Mouse (Mus musculus): ENCODE measurements around the gene Txndc16. TPM values are rescaled to one million over a fixed set of nuclear protein-coding genes. Genes with fewer than 3 reads are reported as not detected.

Txndc16 gene
- 43.1 and 43.5 TPM in 2 replicates for polyA plus RNA-seq (2012; rRNA removed)

GRCm38 (mm10) chr14:45220090-45220956 is at the start of gene Txndc16:
TSS of gene Txndc16 (minus strand) at chr14:45220328.
- peak; percentile 67 to 82 for DNase-seq (ENCODE audit: extremely low spot score in 1 of 2, low spot score in 1 of 2)

- DNase-seq (ENCODE audit: extremely low spot score in 1 of 2, low spot score in 1 of 2): no peak
These were observed 43.9 kb upstream of the Txndc16 start for GRCm38 (mm10) chr14:45263831-45264592.

- DNase-seq (ENCODE audit: extremely low spot score in 1 of 2, low spot score in 1 of 2): no peak
These were observed 31.5 kb upstream of the Txndc16 start for GRCm38 (mm10) chr14:45251548-45252076.

- DNase-seq (ENCODE audit: extremely low spot score in 1 of 2, low spot score in 1 of 2): no peak
These were observed 21.5 kb upstream of the Txndc16 start for GRCm38 (mm10) chr14:45241613-45242012.

DNA sequence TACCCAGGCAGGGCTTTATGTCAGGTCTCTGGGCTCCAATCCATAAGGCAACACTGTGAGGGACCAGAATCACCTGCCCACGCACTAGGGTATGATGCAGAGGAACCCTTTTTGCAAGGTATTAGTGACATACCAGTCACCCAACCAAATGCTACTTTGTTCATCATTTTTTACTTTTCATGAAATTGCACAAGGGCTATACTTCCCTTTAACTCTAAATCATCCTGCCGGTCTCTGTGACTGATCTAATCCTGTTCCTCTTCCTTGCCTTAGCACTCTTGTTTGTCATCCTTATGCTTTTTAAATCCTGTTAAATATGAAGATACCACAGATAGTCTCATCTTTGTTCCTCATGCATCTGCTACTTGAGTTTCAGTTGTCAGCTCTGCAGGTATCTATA is 18.9 kb upstream of the Txndc16 start:
- no peak for DNase-seq (ENCODE audit: extremely low spot score in 1 of 2, low spot score in 1 of 2)

DNA sequence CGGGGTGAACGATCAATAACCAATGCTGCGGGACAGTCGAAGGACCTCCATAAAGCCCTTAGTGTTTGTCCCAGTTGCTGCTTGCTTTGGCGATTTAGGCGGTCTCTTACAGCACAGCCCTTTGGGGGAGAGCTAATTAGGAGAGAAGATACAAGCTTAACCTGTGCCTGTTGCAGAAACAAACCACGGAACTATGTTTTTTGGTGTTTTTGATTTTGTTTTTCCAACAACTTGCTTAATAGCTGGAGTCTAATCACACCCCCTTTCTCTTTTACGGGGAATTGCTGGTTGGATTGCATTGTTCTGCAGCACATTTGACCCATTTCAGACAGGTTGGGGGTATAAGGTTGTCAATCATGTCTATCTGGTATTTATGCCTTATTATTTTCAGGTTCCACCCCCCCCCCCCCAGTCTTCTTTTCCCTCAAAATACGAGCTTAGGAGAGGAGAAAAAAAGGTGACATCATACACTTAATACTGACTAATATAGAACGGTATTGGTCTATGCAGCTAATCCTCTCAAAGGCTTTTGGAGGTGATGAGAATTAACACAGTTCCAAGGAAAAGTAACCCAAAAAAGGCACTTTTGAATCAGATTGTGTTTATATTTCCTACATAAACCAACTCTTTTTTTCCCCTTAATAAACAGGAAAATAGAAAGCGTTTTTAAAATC is 966 bp upstream of the Txndc16 start:
- no peak for DNase-seq (ENCODE audit: extremely low spot score in 1 of 2, low spot score in 1 of 2)

DNA sequence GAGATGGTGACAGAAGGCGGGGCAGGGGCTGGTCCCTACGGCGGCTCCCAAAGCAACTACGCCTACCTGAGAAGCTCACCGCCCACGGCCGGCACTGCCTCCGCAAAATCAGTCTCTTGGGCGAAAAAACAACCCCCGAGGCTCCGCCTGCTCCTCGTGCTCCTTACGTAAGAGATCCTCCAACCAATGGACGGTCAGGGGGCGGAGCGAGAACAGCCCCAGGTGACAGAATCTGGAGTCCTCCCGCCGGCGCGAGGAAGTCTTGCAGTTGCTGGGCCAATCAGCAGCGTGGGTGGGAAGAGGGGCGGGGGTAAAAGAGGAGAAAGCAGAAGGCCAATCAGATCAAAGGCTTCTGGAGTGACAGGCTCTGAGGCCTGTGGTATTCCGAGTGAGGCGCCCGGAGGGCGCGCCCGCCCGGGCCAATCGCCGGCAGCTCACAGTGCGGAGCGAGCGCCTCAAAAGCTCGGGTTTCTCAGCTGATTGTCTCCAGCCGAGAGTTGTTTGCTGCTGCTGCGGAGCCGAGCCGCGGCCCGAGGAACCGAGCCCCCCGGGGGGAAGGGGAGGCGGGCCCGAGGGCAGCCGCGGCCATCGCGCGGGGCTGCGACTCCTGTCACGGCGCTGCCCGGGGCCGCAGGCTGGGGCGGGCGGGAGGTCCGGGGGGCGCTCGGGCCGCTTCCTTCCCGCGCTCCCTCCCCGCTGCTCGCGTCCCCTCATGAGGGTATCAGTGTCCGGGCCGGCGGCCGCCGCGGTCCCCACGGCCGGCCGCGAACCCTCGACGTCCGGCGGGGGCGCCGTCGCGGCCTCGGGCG is 643 bp downstream of the Txndc16 start, which contains the start of gene Gpr137c:
TSS of gene Gpr137c (plus strand) at position 437 of the 809 bp plus-strand sequence.
- DNase-seq (ENCODE audit: extremely low spot score in 1 of 2, low spot score in 1 of 2): peak; percentile 99

DNA sequence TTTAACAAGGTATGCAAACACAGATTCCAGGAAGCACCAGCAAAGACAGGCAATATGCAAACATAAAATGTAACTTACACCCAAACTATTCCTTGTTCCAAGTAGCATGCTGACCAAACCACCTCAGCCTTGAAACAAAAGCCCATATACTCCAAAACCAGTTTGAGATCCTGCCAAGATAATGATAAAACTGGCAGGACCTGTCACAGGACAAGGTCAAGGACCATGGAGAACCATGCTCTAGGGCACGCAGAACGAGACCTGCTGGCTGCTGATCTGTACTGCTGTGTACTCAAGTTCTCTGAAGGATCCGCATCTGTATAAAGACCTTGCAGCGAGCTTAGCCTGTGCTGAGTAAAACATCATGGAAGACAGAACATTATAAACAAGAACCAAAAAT is 2.4 kb downstream of the Txndc16 start:
- no peak for DNase-seq (ENCODE audit: extremely low spot score in 1 of 2, low spot score in 1 of 2)

- no peak for DNase-seq (ENCODE audit: extremely low spot score in 1 of 2, low spot score in 1 of 2)
These were observed 3.3 kb downstream of the Txndc16 start for GRCm38 (mm10) chr14:45216711-45217340.

- no peak for DNase-seq (ENCODE audit: extremely low spot score in 1 of 2, low spot score in 1 of 2)
These were observed 8.7 kb downstream of the Txndc16 start for GRCm38 (mm10) chr14:45211431-45211830.

DNA sequence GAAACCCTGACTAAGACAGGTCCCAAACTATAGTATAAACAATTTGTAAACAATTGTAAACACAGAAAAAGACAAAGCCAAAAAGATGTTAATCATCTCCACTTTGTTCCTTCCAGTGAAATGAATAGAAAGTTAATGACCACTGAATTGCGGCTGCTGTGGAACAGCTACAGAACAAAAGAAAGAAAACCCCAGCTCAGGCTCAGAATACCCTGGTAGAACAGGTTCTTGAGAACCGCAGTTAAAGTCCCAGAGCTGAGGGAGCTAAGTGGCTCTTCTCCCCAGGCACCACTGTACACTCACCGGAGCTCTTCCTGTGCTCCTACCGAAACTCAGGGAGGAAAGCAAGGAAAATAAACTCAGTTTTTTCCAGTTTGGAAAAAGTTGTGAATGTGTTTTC is 9.4 kb downstream of the Txndc16 start:
- DNase-seq (ENCODE audit: extremely low spot score in 1 of 2, low spot score in 1 of 2): no peak

GRCm38 (mm10) chr14:45200607-45201006 is 19.5 kb downstream of the Txndc16 start:
- DNase-seq (ENCODE audit: extremely low spot score in 1 of 2, low spot score in 1 of 2): no peak

DNA sequence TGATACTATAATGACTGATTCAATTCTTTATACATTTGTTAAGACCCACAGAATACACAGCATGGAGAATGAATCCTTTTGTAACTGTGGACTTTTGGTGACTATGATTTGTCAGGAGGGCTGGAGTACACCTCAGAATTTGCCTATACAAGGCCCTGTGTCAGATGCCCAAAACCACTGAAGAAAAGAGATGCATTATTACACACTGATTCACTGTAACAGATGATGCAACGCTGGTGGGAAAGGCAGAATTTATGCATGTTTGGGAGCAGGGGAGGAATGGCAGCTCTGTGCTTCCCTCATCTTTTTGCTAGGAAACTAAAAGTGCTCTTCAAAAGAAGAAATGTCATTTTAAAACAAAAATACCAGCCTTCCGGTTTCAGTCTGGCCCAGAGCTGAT is 29.1 kb downstream of the Txndc16 start:
- no peak for DNase-seq (ENCODE audit: extremely low spot score in 1 of 2, low spot score in 1 of 2)

DNA sequence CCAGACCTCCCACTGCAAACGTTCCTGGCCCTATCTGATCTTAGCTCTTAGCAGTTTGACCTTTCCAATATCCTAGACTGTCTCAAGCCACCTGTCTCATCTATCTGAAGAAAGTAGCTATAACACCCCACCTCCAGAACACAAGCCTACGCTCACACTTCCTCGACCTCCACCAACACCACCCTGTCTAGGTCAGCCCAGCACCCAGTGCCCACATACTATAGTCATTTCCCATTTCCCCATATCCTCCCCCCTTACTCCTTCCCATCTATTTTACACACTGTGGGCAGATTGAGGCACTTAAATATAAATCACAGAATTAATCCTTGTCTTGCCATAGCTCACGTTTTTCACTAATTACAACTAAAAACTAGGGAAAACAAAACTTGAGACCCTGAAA is 38.5 kb downstream of the Txndc16 start:
- no peak for DNase-seq (ENCODE audit: extremely low spot score in 1 of 2, low spot score in 1 of 2)

DNA sequence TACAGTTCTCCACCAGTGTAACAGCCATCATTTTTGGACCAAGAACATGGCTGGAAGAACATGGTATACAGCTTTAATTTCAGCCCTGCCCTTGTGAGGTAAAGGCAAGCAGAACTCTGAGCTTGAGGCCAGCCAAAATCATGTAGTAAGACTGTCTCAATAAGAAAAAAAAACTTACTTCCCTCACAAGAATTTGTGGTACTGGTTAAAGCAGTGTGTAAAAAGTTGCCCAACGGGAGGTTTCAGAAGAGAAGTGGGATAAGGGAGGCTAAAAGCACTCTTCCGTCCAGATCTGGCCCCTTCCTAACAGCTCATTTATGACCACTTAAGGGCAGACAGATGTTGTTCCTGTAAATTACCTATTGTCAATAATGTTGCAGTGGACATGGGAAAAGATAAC is 40.5 kb downstream of the Txndc16 start:
- DNase-seq (ENCODE audit: extremely low spot score in 1 of 2, low spot score in 1 of 2): no peak

DNA sequence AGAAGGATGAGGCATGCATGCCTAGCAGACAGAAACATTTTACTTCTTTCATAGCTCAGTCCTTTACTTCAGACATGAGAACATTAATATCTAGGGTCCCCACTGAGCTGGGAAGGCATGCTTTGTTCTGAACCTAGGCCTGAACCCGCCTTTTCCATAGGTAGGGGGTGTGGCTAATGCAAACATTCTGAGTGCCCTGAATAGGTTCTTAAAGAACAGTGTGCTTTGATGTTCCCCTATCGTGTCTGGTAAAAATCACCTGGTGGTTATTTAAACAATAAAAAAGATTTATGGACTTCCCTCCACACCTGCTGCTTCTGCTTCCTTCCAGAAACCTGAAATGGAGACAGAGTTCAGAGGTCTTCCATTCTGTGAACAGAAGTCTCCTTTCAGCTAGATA is 40.9 kb downstream of the Txndc16 start:
- DNase-seq (ENCODE audit: extremely low spot score in 1 of 2, low spot score in 1 of 2): no peak

DNA sequence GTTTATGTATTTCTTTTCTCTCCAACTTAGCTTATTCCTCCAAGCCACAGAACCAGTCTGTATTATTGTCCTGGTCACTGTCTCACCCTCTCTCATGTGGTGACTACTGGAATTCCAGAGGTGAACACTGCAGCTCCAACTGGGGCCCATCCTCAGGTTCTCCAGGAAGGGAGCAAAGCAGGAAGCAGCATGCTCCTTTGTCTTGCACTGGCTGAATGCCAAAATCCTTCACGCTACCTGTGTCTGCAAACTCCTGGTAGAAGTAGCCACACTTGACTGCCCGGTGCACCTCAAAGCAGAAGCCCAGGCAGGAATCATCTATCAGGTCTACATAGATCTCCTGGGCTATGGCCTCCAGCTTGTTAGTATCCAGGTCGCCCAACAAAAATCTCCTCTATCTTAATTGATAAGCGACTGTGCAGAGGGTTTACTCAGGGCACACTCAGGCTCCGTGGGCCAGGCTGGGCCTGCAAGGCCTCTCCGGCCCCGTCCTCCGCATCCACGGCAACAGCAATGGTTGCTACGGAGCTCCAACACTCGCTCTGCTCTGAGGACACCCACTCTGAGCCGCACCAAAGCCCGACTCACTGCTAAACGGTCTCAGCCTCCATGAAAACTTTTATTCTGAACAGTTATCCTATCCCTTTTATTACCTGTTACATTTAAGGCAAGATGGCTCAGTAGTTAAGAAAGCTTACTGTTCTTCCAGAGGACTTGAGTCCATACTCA is 45.0 kb downstream of the Txndc16 start:
- DNase-seq (ENCODE audit: extremely low spot score in 1 of 2, low spot score in 1 of 2): no peak

DNA sequence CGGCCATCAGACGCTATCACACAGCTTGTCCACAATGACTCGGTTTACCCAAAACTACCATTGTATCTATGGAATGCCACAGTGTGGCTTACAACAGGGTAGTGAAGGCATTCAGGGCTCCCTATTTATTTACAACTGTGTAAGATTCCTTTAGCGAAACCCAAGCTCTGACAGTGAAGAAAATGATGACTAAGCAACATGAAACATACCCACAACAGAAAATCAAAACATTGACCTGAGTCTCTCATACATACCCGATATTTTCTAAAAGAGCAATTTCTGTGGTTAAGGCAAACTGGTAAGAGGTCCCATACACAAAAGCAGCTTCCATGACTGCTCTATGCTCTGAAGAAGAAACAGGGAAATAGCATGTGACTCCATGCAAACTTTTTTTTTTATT is 47.9 kb downstream of the Txndc16 start:
- no peak for DNase-seq (ENCODE audit: extremely low spot score in 1 of 2, low spot score in 1 of 2)

GRCm38 (mm10) chr14:45167366-45167765 is 52.8 kb downstream of the Txndc16 start:
- no peak for DNase-seq (ENCODE audit: extremely low spot score in 1 of 2, low spot score in 1 of 2)
